Mouse (Mus musculus) kidney, postnatal 25 days (tissue): Measurements from ENCODE around the gene Map3k11.

Experiments
- DNase-seq, 2 experiments: peaks; one replicate each; pipeline ENCODE4 v3.0.0; 2021; ENCODE audit warnings: mixed read lengths in 2 of 2

Map3k11 gene

GRCm38 (mm10) chr19:5688200-5689087 lies at the start of gene Map3k11, which contains the start of gene Pcnx3:
TSS of gene Map3k11 (plus strand) at chr19:5688742.
TSS of gene Pcnx3 (minus strand) at chr19:5688908.
- peak; percentile 99 for DNase-seq

GRCm38 (mm10) chr19:5640339-5640738 lies 48.2 kb upstream of the Map3k11 start:
- peak in 1 of 2 experiments; percentile 71 for DNase-seq

GRCm38 (mm10) chr19:5641021-5641420 lies 47.5 kb upstream of the Map3k11 start:
- DNase-seq: peak in 1 of 2 experiments; percentile 42

- DNase-seq: peak in 1 of 2 experiments; percentile 47
These were observed 46.9 kb upstream of the Map3k11 start for GRCm38 (mm10) chr19:5641641-5642040.

- DNase-seq: peak in 1 of 2 experiments; percentile 37
These were observed 43.3 kb upstream of the Map3k11 start for GRCm38 (mm10) chr19:5645280-5645679.

- peak in 1 of 2 experiments; percentile 38 for DNase-seq
These were observed 41.7 kb upstream of the Map3k11 start for GRCm38 (mm10) chr19:5646731-5647330.

GRCm38 (mm10) chr19:5647791-5648190 lies 40.8 kb upstream of the Map3k11 start:
- peak in 1 of 2 experiments; percentile 34 for DNase-seq

GRCm38 (mm10) chr19:5648401-5649297 lies 39.9 kb upstream of the Map3k11 start:
- DNase-seq: peak; percentile 78 to 90

GRCm38 (mm10) chr19:5649298-5649741 lies 39.2 kb upstream of the Map3k11 start:
- DNase-seq: peak; percentile 48 to 79

GRCm38 (mm10) chr19:5651502-5652274 lies 36.9 kb upstream of the Map3k11 start:
- DNase-seq: peak in 1 of 2 experiments; percentile 26

GRCm38 (mm10) chr19:5652570-5652969 lies 36.0 kb upstream of the Map3k11 start:
- peak in 1 of 2 experiments; percentile 26 for DNase-seq

GRCm38 (mm10) chr19:5653969-5654719 lies 34.4 kb upstream of the Map3k11 start:
- DNase-seq: peak; percentile 24 to 48

- DNase-seq: no peak
These were observed 33.7 kb upstream of the Map3k11 start for GRCm38 (mm10) chr19:5654720-5655298.

GRCm38 (mm10) chr19:5660942-5661751 lies 27.4 kb upstream of the Map3k11 start:
- DNase-seq: peak; percentile 47 to 76

- no peak for DNase-seq
These were observed 26.2 kb upstream of the Map3k11 start for GRCm38 (mm10) chr19:5662310-5662709.

DNA sequence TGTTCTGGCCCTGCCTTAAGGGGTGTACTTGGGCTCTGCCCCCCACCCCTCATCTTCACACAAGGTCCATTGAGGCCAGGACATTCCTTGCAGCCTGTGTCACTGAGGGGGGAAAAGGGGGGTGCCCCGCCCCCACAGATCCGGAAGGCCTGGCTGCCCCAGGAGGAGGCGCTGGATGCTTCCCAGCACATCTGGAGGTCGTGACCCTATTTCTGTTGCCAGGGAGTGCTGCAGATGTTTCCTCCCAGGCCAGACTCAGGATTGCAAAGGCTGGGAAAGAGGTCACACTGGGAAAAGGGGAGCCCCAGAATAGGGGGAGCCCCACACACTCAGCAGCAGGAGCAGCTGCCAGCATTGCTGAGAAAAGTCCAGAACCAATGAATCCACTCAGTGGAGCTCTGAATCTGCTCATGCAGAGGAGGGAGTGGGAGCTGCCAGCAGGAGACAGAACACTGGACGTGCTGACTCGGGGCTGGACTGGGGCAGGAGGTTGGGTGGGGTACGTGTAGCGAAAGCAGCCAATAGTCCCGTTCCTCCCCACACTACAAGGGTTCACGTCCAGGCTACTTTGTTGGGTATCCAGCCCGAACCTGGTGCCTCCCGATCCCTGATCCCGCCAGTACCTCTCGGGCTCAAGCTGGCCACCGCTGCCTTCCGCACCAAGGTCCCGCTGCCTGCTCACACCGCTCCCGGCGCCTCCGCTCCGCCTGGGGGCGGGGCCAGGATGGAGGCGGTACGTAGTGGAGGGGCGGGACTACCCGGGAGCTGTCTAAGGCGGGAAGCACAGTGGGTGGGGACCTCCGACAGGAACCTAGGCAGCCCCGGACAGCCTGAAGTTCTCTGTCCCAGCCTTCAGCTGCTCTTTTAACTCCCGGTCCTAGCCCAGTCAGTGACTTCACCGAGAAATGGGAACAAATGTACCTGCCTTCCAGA lies 25.3 kb upstream of the Map3k11 start, which contains the start of gene Sipa1:
Gene Sipa1 (minus strand): TSS at position 727 of the 933 bp plus-strand sequence.
- peak; percentile 94 to 96 for DNase-seq

GRCm38 (mm10) chr19:5664669-5665257 lies 23.8 kb upstream of the Map3k11 start:
- no peak for DNase-seq

- no peak for DNase-seq
These were observed 23.1 kb upstream of the Map3k11 start for GRCm38 (mm10) chr19:5665465-5665864.
